Mouse (Mus musculus) cortical plate, adult 2 months (tissue): ENCODE measurements around the gene Myo3a.

ENCODE experiments used
- CTCF ChIP-seq: fragments of 200-500 bp; IDR thresholded peaks from 2 replicates; pipeline ENCODE4 v1.5.1; 2011; ENCODE audit warnings: mild to moderate bottlenecking, control low read depth, low read length; ENCODE audit not compliant: insufficient read depth; ENCODE audit errors: extremely low read depth
- POLR2A ChIP-seq: fragments of 200-500 bp; IDR thresholded peaks from 2 replicates; pipeline ENCODE4 v1.6.1; 2011; ENCODE audit warnings: mild to moderate bottlenecking, low read length, control low read depth; ENCODE audit not compliant: insufficient read depth; ENCODE audit errors: extremely low read depth

- TF ChIP-seq CTCF (no peak), POLR2A (no peak)
Measured at GRCm38 (mm10) chr2:22271555-22271954, 44.3 kb downstream of the Myo3a start.
